Mouse (Mus musculus) large intestine, adult 2 months (tissue): ENCODE measurements around the gene 1700009N14Rik. TPM values are rescaled to one million over a fixed set of nuclear protein-coding genes. Genes with fewer than 3 reads are reported as not detected.

ENCODE experiments used
- DNase-seq: peaks from one replicate; pipeline ENCODE4 v3.0.0-alpha.2; 2012; ENCODE audit warnings: low read depth, low spot score
- WGBS: fragments of 180-500 bp; shearing (Covaris S2); methylation state at CpG from one replicate; pipeline ENCODE4 v1.1.7; 2018; 5-methylcytosine and 5-hydroxymethylcytosine counted together
- polyA plus RNA-seq: library from polyadenylated mRNA; depleted of rRNA; stranded (reverse); fragments of >200 nt; gene quantifications from 2 replicates; pipeline ENCODE4 v1.2.3, GENCODE M21; 2012; rRNA removed

1700009N14Rik gene
- polyA plus RNA-seq, result not detected in 2 replicates

DNA sequence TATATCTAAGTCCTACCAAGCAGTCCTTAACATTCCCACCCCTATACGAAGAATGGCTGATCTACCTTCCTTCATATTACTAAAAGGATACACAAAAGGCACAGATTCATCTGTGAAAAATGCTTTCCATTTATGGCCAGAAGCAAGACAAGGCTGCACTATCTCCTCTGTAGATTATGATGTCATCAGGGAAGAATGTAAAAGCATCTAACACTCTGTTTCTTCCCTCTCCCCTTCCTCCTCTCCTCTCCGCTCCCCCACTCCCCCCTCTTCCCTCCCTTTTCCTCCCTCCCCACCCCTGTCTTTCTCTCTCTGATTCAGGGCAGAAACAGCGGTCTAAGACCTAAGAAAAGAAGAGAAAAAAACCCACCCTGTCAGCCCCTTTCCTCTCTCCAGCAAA lies at the start of gene 1700009N14Rik:
1700009N14Rik (plus strand) TSS at position 227 of the 400 bp plus-strand sequence.
- DNase-seq, result no peak
- WGBS, result 65% methylated on average over 3 of the region's 3 CpGs

DNA sequence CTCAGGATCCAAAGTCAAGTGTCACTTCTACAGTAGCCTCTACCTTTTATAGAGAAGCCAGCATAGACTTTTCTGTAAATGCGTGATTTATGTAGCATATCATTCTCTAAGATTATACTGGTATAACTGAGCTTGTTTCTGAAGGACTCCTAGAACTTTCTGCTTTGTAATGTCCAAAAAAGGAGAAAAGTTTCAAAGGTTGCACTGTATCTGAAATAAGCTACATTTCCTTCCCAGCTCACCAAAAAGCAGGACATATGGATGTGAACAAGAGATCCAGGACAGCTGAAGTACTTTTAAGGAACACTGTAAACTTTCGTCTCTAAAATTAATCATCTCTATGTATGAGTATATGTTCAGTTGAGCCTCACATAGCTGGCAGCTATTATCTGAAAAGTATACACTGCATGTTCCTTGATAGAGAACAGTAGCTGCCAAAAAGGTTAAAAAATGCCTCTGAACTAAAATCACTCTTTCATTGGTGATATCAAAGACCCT lies 12.2 kb upstream of the 1700009N14Rik start:
- DNase-seq, result no peak
- 84% methylated on average over 2 of the region's 2 CpGs for WGBS

DNA sequence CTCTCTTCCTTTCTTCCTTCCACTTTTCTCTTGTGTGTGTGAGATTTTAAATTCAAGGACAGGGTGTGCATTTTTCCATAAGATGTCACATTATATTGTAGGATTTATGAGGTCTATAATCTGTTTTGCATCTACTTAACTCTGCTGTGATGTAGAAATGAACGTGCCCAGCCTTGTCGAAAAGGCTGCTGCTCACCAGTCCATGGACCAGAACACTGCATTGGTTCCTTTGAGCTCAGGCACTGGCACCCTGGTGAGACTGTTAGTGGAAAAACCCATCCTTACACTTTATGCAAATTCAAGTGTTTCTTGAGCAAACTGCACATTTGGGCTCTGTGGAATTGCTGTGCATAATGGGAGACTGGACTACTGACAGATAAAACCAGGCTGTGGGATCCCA lies 24.2 kb downstream of the 1700009N14Rik start:
- WGBS, result 80% methylated on average over 2 of the region's 2 CpGs
- DNase-seq, result no peak

DNA sequence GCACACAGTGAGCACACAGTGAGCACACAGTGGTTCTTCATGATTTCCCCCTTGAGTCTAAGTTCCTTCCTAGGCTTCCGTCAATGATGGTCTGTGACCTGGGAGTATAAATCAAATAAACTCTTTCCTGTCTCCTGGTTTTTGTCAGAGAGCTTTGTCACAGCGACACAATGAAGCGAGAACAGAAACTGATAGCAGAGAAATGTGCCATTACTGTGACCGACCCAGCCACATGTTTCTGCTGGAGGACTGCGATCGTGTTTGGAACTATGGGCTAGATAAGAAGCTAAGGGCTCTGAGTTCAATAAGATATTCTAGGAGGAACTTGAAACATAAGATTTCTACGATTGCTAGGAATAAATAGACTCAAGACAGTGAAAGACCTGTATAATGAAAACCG lies 36.3 kb downstream of the 1700009N14Rik start:
- WGBS, result 74% methylated on average over 8 of the region's 8 CpGs
- DNase-seq, result no peak

DNA sequence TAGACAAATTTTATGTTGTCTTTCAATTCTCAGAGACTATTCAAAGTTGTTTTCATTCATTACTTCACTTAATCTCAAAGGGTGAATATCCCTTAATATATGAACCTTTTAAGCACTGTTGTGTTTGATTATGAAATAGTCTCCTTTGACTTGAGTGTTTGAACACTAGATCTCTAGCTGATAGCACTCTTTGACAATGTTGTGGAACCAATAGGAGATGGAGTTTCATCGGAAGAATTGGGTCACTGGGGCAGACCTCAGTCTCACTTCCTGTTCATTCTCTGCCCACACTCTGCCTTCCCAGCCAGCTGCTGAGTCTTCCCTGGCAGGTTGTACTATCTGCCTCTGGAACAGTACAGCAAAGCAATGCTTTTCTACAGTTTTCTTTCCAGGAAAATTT lies 43.5 kb downstream of the 1700009N14Rik start:
- no peak for DNase-seq
- 61% methylated on average over 1 of the region's 1 CpGs for WGBS

DNA sequence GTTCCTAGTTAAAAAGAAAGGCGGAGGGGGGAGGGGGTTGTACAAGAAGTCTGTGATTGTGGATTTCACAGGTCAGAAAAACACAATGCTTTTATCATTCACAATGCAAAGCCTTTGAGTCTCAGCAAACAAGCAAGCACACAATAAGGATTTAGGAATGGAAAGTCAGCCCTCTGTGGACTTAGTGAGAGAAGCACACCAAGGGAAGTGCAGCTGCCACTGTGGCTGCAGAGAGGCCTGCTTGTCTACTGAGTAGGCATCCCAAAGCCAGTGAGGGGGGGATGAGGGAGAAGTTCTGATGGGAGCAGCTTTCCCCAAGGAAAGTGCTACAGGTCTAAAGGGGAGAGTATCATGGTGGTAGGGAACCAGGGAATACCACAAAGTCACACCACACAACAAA lies 45.8 kb downstream of the 1700009N14Rik start:
- DNase-seq, result no peak
- WGBS, result 82% methylated on average over 1 of the region's 1 CpGs
